Mouse (Mus musculus) forebrain, postnatal 0 days (tissue): ENCODE data around the gene D17H6S53E. TPM values are rescaled to one million over a fixed set of nuclear protein-coding genes. Genes with fewer than 3 reads are reported as not detected.

Experiments
- ATAC-seq: fragments of 200-750 bp; cut with Nextera tagmentation; 2 replicates; pipeline ENCODE4 v1.8.0; 2017; ENCODE audit warnings: mild to moderate bottlenecking, moderate library complexity
- DNase-seq: peaks from one replicate; pipeline ENCODE4 v3.0.0-alpha.2; 2015
- H3K27ac ChIP-seq: fragments of 300-500 bp; sonication (generic); 2 replicates; pipeline ENCODE4 v1.5.1; 2014; ENCODE audit warnings: low read depth, mild to moderate bottlenecking, antibody characterized with exemption, low read length, moderate library complexity, mixed read lengths
- H3K27me3 ChIP-seq: fragments of 300-500 bp; sonication (generic); 2 replicates; pipeline ENCODE4 v1.6.1; 2014; ENCODE audit warnings: mild to moderate bottlenecking, low read length, mixed read lengths; ENCODE audit not compliant: insufficient read depth
- H3K36me3 ChIP-seq: fragments of 300-500 bp; sonication (generic); 2 replicates; pipeline ENCODE4 v1.6.1; 2014; ENCODE audit warnings: mild to moderate bottlenecking, moderate library complexity; ENCODE audit not compliant: insufficient read depth
- H3K4me1 ChIP-seq: fragments of 300-500 bp; sonication (generic); 2 replicates; pipeline ENCODE4 v1.6.1; 2014; ENCODE audit warnings: antibody characterized with exemption; ENCODE audit not compliant: insufficient read depth
- H3K4me2 ChIP-seq: fragments of 300-500 bp; sonication (generic); 2 replicates; pipeline ENCODE4 v1.6.1; 2014; ENCODE audit warnings: low read depth, mild to moderate bottlenecking, moderate library complexity
- H3K4me3 ChIP-seq: fragments of 300-500 bp; sonication (generic); 2 replicates; pipeline ENCODE4 v1.5.1; 2014; ENCODE audit warnings: low read depth, low read length, mixed read lengths
- H3K9ac ChIP-seq: fragments of 300-500 bp; sonication (generic); 2 replicates; pipeline ENCODE4 v1.6.1; 2014; ENCODE audit warnings: mild to moderate bottlenecking
- H3K9me3 ChIP-seq: fragments of 300-500 bp; sonication (generic); 2 replicates; pipeline ENCODE4 v1.6.1; 2016; ENCODE audit warnings: low read length
- CTCF ChIP-seq: sonication (generic); IDR thresholded peaks from 2 replicates; pipeline ENCODE4 v1.5.1; 2016; ENCODE audit warnings: antibody characterized with exemption, control low read depth, low read depth
- WGBS: fragments of 180-500 bp; shearing (Covaris S2); extraction: QIAGEN DNeasy Blood & Tissue Kit; methylation state at CpG from one replicate; pipeline ENCODE4 v1.1.7; 2014; 5-methylcytosine and 5-hydroxymethylcytosine counted together
- polyA plus RNA-seq: library from polyadenylated mRNA; unstranded; fragments of >200 nt; fragmentation: Nextera tagmentation; extraction: Ambion mirVana; gene quantifications from 2 replicates; pipeline ENCODE4 v1.2.1, GENCODE M21; 2015
- total RNA-seq: library from RNA; depleted of rRNA; stranded (reverse); fragments of >200 nt; gene quantifications from 2 replicates; pipeline ENCODE4 v1.2.3, GENCODE M21; 2014

D17H6S53E gene
- total and polyA plus RNA-seq, 2 experiments from 2014 or later = 8.0 to 15.3 TPM

- ATAC-seq (no peak), DNase-seq (no peak)
- H3K4me1 ChIP-seq = peaks cover 7% of the 10 kb centered on the region
- H3K27me3 ChIP-seq = no peaks in the 10 kb centered on the region
- H3K27ac ChIP-seq = no peak overlapping the region
- peaks cover 3% of the 10 kb centered on the region; the same call in 1 of the 2 replicates for H3K36me3 ChIP-seq
- no peak overlapping the region for H3K4me3 ChIP-seq
- no peaks in the 10 kb centered on the region for H3K9me3 ChIP-seq
- H3K4me2 ChIP-seq = no peak overlapping the region
- WGBS = 95% methylated on average over 7 of the region's 7 CpGs
- no peak for TF ChIP-seq CTCF
- no peak overlapping the region for H3K9ac ChIP-seq
These were observed 7.3 kb downstream of the D17H6S53E start for GRCm38 (mm10) chr17:35133517-35133916.

GRCm38 (mm10) chr17:35134801-35135590 lies 8.8 kb downstream of the D17H6S53E start, which contains the start of gene Bag6:
Gene Bag6, plus strand, starts transcription at chr17:35135178.
- H3K36me3 ChIP-seq = peaks cover 18% of the 10 kb centered on the region
- DNase-seq (peak; percentile 99), ATAC-seq (peak; percentile 94)
- H3K4me1 ChIP-seq = peaks cover 7% of the 10 kb centered on the region
- H3K27me3 ChIP-seq = no peaks in the 10 kb centered on the region
- H3K9ac ChIP-seq = peak within 1 kb of the TSS; percentile 73
- H3K4me3 ChIP-seq = peak within 1 kb of the TSS; percentile 92
- no peaks in the 10 kb centered on the region for H3K9me3 ChIP-seq
- WGBS = under 1% methylated on average over 66 of the region's 66 CpGs
- H3K4me2 ChIP-seq = peak within 1 kb of the TSS; percentile 83
- peak; percentile 10; the same call in 1 of the 2 replicates for TF ChIP-seq CTCF
- peak within 1 kb of the TSS; percentile 90 for H3K27ac ChIP-seq

GRCm38 (mm10) chr17:35135591-35136320 lies 9.6 kb downstream of the D17H6S53E start:
- WGBS = under 1% methylated on average over 43 of the region's 43 CpGs
- Histone ChIP-seq H3K9ac (peak overlapping the region; percentile 73), H3K4me1 (peaks cover 7% of the 10 kb centered on the region), H3K36me3 (peaks cover 26% of the 10 kb centered on the region), H3K4me2 (peak overlapping the region; percentile 83), H3K27me3 (no peaks in the 10 kb centered on the region), H3K4me3 (peak overlapping the region; percentile 92), H3K27ac (peak overlapping the region; percentile 90), H3K9me3 (no peaks in the 10 kb centered on the region)
- DNase-seq = no peak
- ATAC-seq = peak; percentile 58
- TF ChIP-seq CTCF = no peak

- Histone ChIP-seq H3K36me3 (peaks cover 60% of the 10 kb centered on the region), H3K4me2 (no peak overlapping the region), H3K9me3 (no peaks in the 10 kb centered on the region), H3K27me3 (no peaks in the 10 kb centered on the region), H3K4me3 (no peak overlapping the region), H3K4me1 (peaks cover 7% of the 10 kb centered on the region), H3K9ac (no peak overlapping the region), H3K27ac (no peak overlapping the region)
- 89% methylated on average over 3 of the region's 3 CpGs for WGBS
- no peak for ATAC-seq
- DNase-seq = no peak
- TF ChIP-seq CTCF = no peak
These were observed 13.1 kb downstream of the D17H6S53E start for GRCm38 (mm10) chr17:35139269-35139668.

- Histone ChIP-seq H3K4me1 (peaks cover 7% of the 10 kb centered on the region), H3K9me3 (no peaks in the 10 kb centered on the region), H3K4me3 (no peak overlapping the region), H3K4me2 (no peak overlapping the region), H3K27me3 (no peaks in the 10 kb centered on the region), H3K27ac (no peak overlapping the region), H3K9ac (no peak overlapping the region), H3K36me3 (peaks cover 73% of the 10 kb centered on the region)
- ATAC-seq (no peak), DNase-seq (no peak)
- WGBS = 80% methylated on average over 16 of the region's 16 CpGs
- no peak for TF ChIP-seq CTCF
These were observed 14.4 kb downstream of the D17H6S53E start for GRCm38 (mm10) chr17:35140490-35140996.

- H3K4me2 ChIP-seq = no peak overlapping the region
- no peak overlapping the region for H3K4me3 ChIP-seq
- peaks cover 87% of the 10 kb centered on the region for H3K36me3 ChIP-seq
- H3K9me3 ChIP-seq = no peaks in the 10 kb centered on the region
- H3K27me3 ChIP-seq = no peaks in the 10 kb centered on the region
- no peak for TF ChIP-seq CTCF
- 89% methylated on average over 6 of the region's 6 CpGs for WGBS
- no peaks in the 10 kb centered on the region for H3K4me1 ChIP-seq
- DNase-seq (no peak), ATAC-seq (no peak)
- no peak overlapping the region for H3K27ac ChIP-seq
- no peak overlapping the region for H3K9ac ChIP-seq
These were observed 15.8 kb downstream of the D17H6S53E start for GRCm38 (mm10) chr17:35141971-35142370.
